Mouse (Mus musculus) limb, embryonic 14.5 days (tissue): ENCODE measurements around the gene Ppp4r2. TPM values are rescaled to one million over a fixed set of nuclear protein-coding genes. Genes with fewer than 3 reads are reported as not detected.

ENCODE experiments used
- ATAC-seq: fragments of 200-750 bp; cut with Nextera tagmentation; 2 replicates; pipeline ENCODE4 v1.8.0; 2017; ENCODE audit warnings: low read depth, moderate number of reproducible peaks, moderate TSS enrichment; ENCODE audit not compliant: low FRiP score
- DNase-seq: peaks from one replicate; pipeline ENCODE4 v3.0.0-alpha.2; 2015; ENCODE audit warnings: low spot score
- H3K27ac ChIP-seq: fragments of 300-500 bp; sonication (generic); replicated peaks from 2 replicates; pipeline ENCODE4 v1.5.1; 2014; ENCODE audit warnings: low read depth, mild to moderate bottlenecking, low read length, moderate library complexity, mixed read lengths
- H3K27me3 ChIP-seq: fragments of 300-500 bp; sonication (generic); 2 replicates; pipeline ENCODE4 v1.6.1; 2014; ENCODE audit warnings: low read length, mixed read lengths; ENCODE audit not compliant: control insufficient read depth, insufficient read depth
- H3K36me3 ChIP-seq: fragments of 300-500 bp; sonication (generic); 2 replicates; pipeline ENCODE4 v1.6.1; 2014; ENCODE audit warnings: mild to moderate bottlenecking, low read length, moderate library complexity, mixed read lengths; ENCODE audit not compliant: control insufficient read depth, insufficient read depth
- H3K4me1 ChIP-seq: fragments of 300-500 bp; sonication (generic); 2 replicates; pipeline ENCODE4 v1.6.1; 2014; ENCODE audit warnings: antibody characterized with exemption, low read length, mixed read lengths; ENCODE audit not compliant: control insufficient read depth, insufficient read depth
- H3K4me2 ChIP-seq: fragments of 300-500 bp; sonication (generic); replicated peaks from 2 replicates; pipeline ENCODE4 v1.6.1; 2014; ENCODE audit warnings: low read depth, mild to moderate bottlenecking, low read length, moderate library complexity; ENCODE audit not compliant: severe bottlenecking
- H3K4me3 ChIP-seq: fragments of 300-500 bp; sonication (generic); replicated peaks from 2 replicates; pipeline ENCODE4 v1.5.1; 2014; ENCODE audit warnings: low read length
- H3K9ac ChIP-seq: fragments of 300-500 bp; sonication (generic); 2 replicates; pipeline ENCODE4 v1.6.1; 2014; ENCODE audit warnings: mild to moderate bottlenecking, low read depth, low read length, moderate library complexity; ENCODE audit not compliant: severe bottlenecking
- H3K9me3 ChIP-seq: fragments of 300-500 bp; sonication (generic); 2 replicates; pipeline ENCODE4 v1.6.1; 2016; ENCODE audit warnings: low read length; ENCODE audit not compliant: control insufficient read depth
- POLR2A ChIP-seq: fragments of 200-500 bp; IDR thresholded peaks from 2 replicates; pipeline ENCODE4 v1.8.0; 2012; ENCODE audit warnings: inconsistent platforms, mild to moderate bottlenecking, moderate library complexity, borderline replicate concordance; ENCODE audit not compliant: insufficient read depth, insufficient read length; ENCODE audit errors: extremely low read depth
- WGBS: fragments of 180-500 bp; shearing (Covaris S2); extraction: QIAGEN DNeasy Blood & Tissue Kit; methylation state at CpG from one replicate; pipeline ENCODE4 v1.1.7; 2014; 5-methylcytosine and 5-hydroxymethylcytosine counted together
- polyA plus RNA-seq, 2 experiments: library from polyadenylated mRNA; depleted of rRNA in 1 of 2; stranded (reverse) in 1 of 2; unstranded in 1 of 2; fragments of >200 nt; fragmentation: Nextera tagmentation in 1 of 2; extraction: Ambion mirVana in 1 of 2; gene quantifications; 2 replicates each; pipeline versions ENCODE4 v1.2.1 to v1.2.3; 2012 to 2014

Ppp4r2 gene
- polyA plus RNA-seq, 2 experiments, result 34.5 to 44.2 TPM

- Histone ChIP-seq H3K36me3 (peaks cover 17% of the 10 kb centered on the region; the same call in 1 of the 2 replicates), H3K9ac (no peak overlapping the region), H3K27ac (no peak overlapping the region), H3K9me3 (no peaks in the 10 kb centered on the region), H3K4me2 (no peak overlapping the region), H3K4me1 (peaks cover 11% of the 10 kb centered on the region; the same call in 1 of the 2 replicates), H3K4me3 (no peak overlapping the region), H3K27me3 (no peaks in the 10 kb centered on the region)
- no peak for ATAC-seq
- no peak for TF ChIP-seq POLR2A
- 72% methylated on average over 3 of the region's 3 CpGs for WGBS
- DNase-seq, result no peak
These were observed 30.2 kb upstream of the Ppp4r2 start for GRCm38 (mm10) chr6:100803250-100803649.

- no peak for TF ChIP-seq POLR2A
- Histone ChIP-seq H3K4me1 (peaks cover 8% of the 10 kb centered on the region; the same call in 1 of the 2 replicates), H3K9me3 (no peaks in the 10 kb centered on the region), H3K27ac (no peak overlapping the region), H3K9ac (no peak overlapping the region), H3K27me3 (no peaks in the 10 kb centered on the region), H3K36me3 (0 out of 2 replicates have a peak, but pooled peaks cover 4% of the 10 kb centered on the region), H3K4me2 (no peak overlapping the region), H3K4me3 (no peak overlapping the region)
- no peak for DNase-seq
- ATAC-seq, result no peak
- WGBS, result 84% methylated on average over 9 of the region's 9 CpGs
These were observed 26.2 kb upstream of the Ppp4r2 start for GRCm38 (mm10) chr6:100807187-100807586.

DNA sequence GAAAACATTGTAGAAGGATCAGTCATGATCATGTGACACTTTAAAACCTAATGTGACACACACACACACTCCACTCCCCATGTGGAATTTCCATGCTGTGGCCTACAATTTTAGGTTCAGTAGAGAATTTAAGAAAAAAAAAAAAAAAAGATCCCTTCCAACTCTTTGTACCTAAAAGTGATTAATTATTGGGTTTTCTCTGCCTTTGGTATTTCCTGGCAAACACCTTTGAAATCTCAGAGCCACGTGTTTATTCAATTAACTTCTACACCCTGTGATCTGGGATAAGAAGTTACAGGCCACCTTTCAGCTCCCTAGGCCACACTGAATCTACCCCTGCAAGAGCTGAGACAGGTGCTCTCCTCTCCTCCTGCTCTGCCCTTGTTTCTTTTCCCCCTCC, 25.7 kb upstream of the Ppp4r2 start:
- WGBS, result 15% methylated on average over 1 of the region's 1 CpGs
- H3K27me3 ChIP-seq, result no peaks in the 10 kb centered on the region
- DNase-seq (no peak), ATAC-seq (no peak)
- no peak overlapping the region for H3K4me3 ChIP-seq
- H3K27ac ChIP-seq, result no peak overlapping the region
- no peak overlapping the region for H3K4me2 ChIP-seq
- H3K9me3 ChIP-seq, result no peaks in the 10 kb centered on the region
- H3K36me3 ChIP-seq, result 0 out of 2 replicates have a peak, but pooled peaks cover 4% of the 10 kb centered on the region
- H3K9ac ChIP-seq, result no peak overlapping the region
- H3K4me1 ChIP-seq, result peaks cover 3% of the 10 kb centered on the region; the same call in 1 of the 2 replicates
- no peak for TF ChIP-seq POLR2A

DNA sequence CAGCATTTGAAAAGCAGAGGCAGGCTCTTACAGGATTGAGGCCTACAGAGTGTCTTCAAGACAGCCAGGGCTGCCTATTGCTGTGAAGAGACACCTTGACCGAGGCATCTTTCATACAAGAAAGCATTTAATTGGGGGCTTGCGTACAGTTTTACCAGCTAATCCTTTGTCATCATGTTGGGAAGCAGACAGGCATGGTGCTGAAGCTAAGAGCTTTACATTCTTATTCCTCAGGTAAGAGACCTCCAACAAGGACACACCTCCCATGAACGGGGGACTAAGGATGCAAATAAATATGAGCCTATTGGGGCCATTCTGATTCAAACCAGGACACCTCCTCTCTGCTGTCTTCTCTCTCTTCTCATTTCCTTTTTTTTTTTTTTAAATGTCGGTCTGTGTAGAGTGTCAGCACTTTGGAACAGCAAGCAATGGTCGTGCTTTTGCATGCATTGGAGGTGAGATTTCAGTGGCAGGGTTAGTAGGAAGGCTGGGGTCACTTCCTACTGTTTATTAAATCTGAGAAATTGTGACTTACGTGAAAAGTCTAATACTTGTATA, 25.1 kb upstream of the Ppp4r2 start:
- Histone ChIP-seq H3K4me3 (no peak overlapping the region), H3K27ac (no peak overlapping the region), H3K4me1 (no peaks in the 10 kb centered on the region), H3K27me3 (no peaks in the 10 kb centered on the region), H3K4me2 (no peak overlapping the region), H3K36me3 (0 out of 2 replicates have a peak, but pooled peaks cover 4% of the 10 kb centered on the region), H3K9me3 (no peaks in the 10 kb centered on the region), H3K9ac (no peak overlapping the region)
- no peak for DNase-seq
- no peak for TF ChIP-seq POLR2A
- ATAC-seq, result no peak
- WGBS, result 93% methylated on average over 6 of the region's 6 CpGs

- WGBS, result 92% methylated on average over 4 of the region's 4 CpGs
- no peak overlapping the region for H3K4me2 ChIP-seq
- ATAC-seq, result no peak
These were observed 23.3 kb upstream of the Ppp4r2 start for GRCm38 (mm10) chr6:100810117-100810516.

More at GRCm38 (mm10) chr6:100810117-100810516, 23.3 kb upstream of the Ppp4r2 start:
- no peaks in the 10 kb centered on the region for H3K4me1 ChIP-seq
- no peak overlapping the region for H3K9ac ChIP-seq
- H3K27ac ChIP-seq, result no peak overlapping the region
- no peaks in the 10 kb centered on the region for H3K9me3 ChIP-seq
- no peak overlapping the region for H3K4me3 ChIP-seq
- TF ChIP-seq POLR2A, result no peak
- 0 out of 2 replicates have a peak, but pooled peaks cover 4% of the 10 kb centered on the region for H3K36me3 ChIP-seq
- no peak for DNase-seq
- H3K27me3 ChIP-seq, result no peaks in the 10 kb centered on the region
